Mouse (Mus musculus): Measurements from ENCODE around the gene Rab44.

GRCm38 (mm10) chr17:29096851-29097561 is 16.9 kb upstream of the Rab44 start:
- no peak for TF ChIP-seq CTCF (conservative IDR thresholded peaks at IDR 0.05; ENCODE audit: insufficient read depth, insufficient read length, low read depth, low read length)
- no peak for TF ChIP-seq POLR2A (IDR thresholded peaks at IDR 0.05; ENCODE audit: low read depth, low read length)
